Mouse (Mus musculus) liver, embryonic 12.5 days (tissue): Measurements from ENCODE around the gene Nectin4. TPM values are rescaled to one million over a fixed set of nuclear protein-coding genes. Genes with fewer than 3 reads are reported as not detected.

Experiments
- ATAC-seq: fragments of 200-750 bp; cut with Nextera tagmentation; 2 replicates; pipeline ENCODE4 v1.8.0; 2017; ENCODE audit warnings: moderate number of reproducible peaks, mild to moderate bottlenecking, moderate library complexity
- H3K27ac ChIP-seq: fragments of 300-500 bp; sonication (generic); 2 replicates; pipeline ENCODE4 v1.5.1; 2016; ENCODE audit warnings: mild to moderate bottlenecking
- H3K27me3 ChIP-seq: fragments of 300-500 bp; sonication (generic); replicated peaks from 2 replicates; pipeline ENCODE4 v1.6.1; 2016; ENCODE audit warnings: mild to moderate bottlenecking, moderate library complexity
- H3K36me3 ChIP-seq: fragments of 300-500 bp; sonication (generic); 2 replicates; pipeline ENCODE4 v1.6.1; 2016; ENCODE audit warnings: mild to moderate bottlenecking, moderate library complexity
- H3K4me1 ChIP-seq: fragments of 300-500 bp; sonication (generic); 2 replicates; pipeline ENCODE4 v1.6.1; 2016
- H3K4me2 ChIP-seq: fragments of 300-500 bp; sonication (generic); 2 replicates; pipeline ENCODE4 v1.6.1; 2016; ENCODE audit warnings: mild to moderate bottlenecking, moderate library complexity
- H3K4me3 ChIP-seq: fragments of 300-500 bp; sonication (generic); 2 replicates; pipeline ENCODE4 v1.5.1; 2016; ENCODE audit warnings: mild to moderate bottlenecking, moderate library complexity
- H3K9ac ChIP-seq: fragments of 300-500 bp; sonication (generic); 2 replicates; pipeline ENCODE4 v1.6.1; 2016; ENCODE audit warnings: mild to moderate bottlenecking, moderate library complexity
- H3K9me3 ChIP-seq: fragments of 300-500 bp; sonication (generic); replicated peaks from 2 replicates; pipeline ENCODE4 v1.6.1; 2016; ENCODE audit warnings: mild to moderate bottlenecking, moderate library complexity
- WGBS: fragments of 180-500 bp; shearing (Covaris S2); methylation state at CpG from one replicate; pipeline ENCODE4 v1.1.7; 2016; ENCODE audit not compliant: insufficient replicate concordance; 5-methylcytosine and 5-hydroxymethylcytosine counted together
- polyA plus RNA-seq: library from polyadenylated mRNA; unstranded; fragments of >200 nt; fragmentation: Nextera tagmentation; extraction: Ambion mirVana; gene quantifications from 2 replicates; pipeline ENCODE4 v1.2.1, GENCODE M21; 2016

The Nectin4 gene
- polyA plus RNA-seq, 1 experiment from 2014 or later: 0.06 TPM

GRCm38 (mm10) chr1:171419291-171419882 lies 49.5 kb downstream of the Nectin4 start:
- 73% methylated on average over 12 of the region's 12 CpGs for WGBS
- H3K27me3 ChIP-seq: no peaks in the 10 kb centered on the region
- H3K9me3 ChIP-seq: no peaks in the 10 kb centered on the region
- peaks cover 63% of the 10 kb centered on the region for H3K36me3 ChIP-seq
- peaks cover 7% of the 10 kb centered on the region for H3K4me1 ChIP-seq
- no peak overlapping the region for H3K27ac ChIP-seq
- no peak overlapping the region for H3K4me2 ChIP-seq
- no peak for ATAC-seq
- no peak overlapping the region for H3K4me3 ChIP-seq
- no peak overlapping the region for H3K9ac ChIP-seq

GRCm38 (mm10) chr1:171419905-171420304 lies 50.0 kb downstream of the Nectin4 start:
- H3K36me3 ChIP-seq: peaks cover 60% of the 10 kb centered on the region
- no peak overlapping the region for H3K4me3 ChIP-seq
- H3K9me3 ChIP-seq: no peaks in the 10 kb centered on the region
- WGBS: 76% methylated on average over 5 of the region's 5 CpGs
- ATAC-seq: no peak
- no peak overlapping the region for H3K9ac ChIP-seq
- no peak overlapping the region for H3K27ac ChIP-seq
- no peak overlapping the region for H3K4me2 ChIP-seq
- peaks cover 5% of the 10 kb centered on the region; the same call in 1 of the 2 replicates for H3K4me1 ChIP-seq
- no peaks in the 10 kb centered on the region for H3K27me3 ChIP-seq

GRCm38 (mm10) chr1:171422504-171423095 lies 52.7 kb downstream of the Nectin4 start:
- Histone ChIP-seq H3K27me3 (no peaks in the 10 kb centered on the region), H3K36me3 (peaks cover 33% of the 10 kb centered on the region), H3K4me3 (no peak overlapping the region), H3K9ac (no peak overlapping the region), H3K4me1 (peaks cover 6% of the 10 kb centered on the region; the same call in 1 of the 2 replicates), H3K27ac (no peak overlapping the region), H3K9me3 (no peaks in the 10 kb centered on the region), H3K4me2 (no peak overlapping the region)
- 69% methylated on average over 8 of the region's 8 CpGs for WGBS
- no peak for ATAC-seq

- H3K4me1 ChIP-seq: peaks cover 6% of the 10 kb centered on the region; the same call in 1 of the 2 replicates
- peak overlapping the region; percentile 6; the same call in 1 of the 2 replicates for H3K4me2 ChIP-seq
- no peak overlapping the region for H3K4me3 ChIP-seq
- peaks cover 14% of the 10 kb centered on the region for H3K36me3 ChIP-seq
- WGBS: 47% methylated on average over 5 of the region's 5 CpGs
- H3K27me3 ChIP-seq: no peaks in the 10 kb centered on the region
- no peak overlapping the region for H3K9ac ChIP-seq
- ATAC-seq: no peak; the same call in 1 of the 2 replicates
- H3K9me3 ChIP-seq: no peaks in the 10 kb centered on the region
- no peak overlapping the region for H3K27ac ChIP-seq
These were observed 54.7 kb downstream of the Nectin4 start for GRCm38 (mm10) chr1:171424638-171425037.

GRCm38 (mm10) chr1:171425126-171425525 lies 55.2 kb downstream of the Nectin4 start:
- Histone ChIP-seq H3K4me3 (no peak overlapping the region), H3K36me3 (peaks cover 9% of the 10 kb centered on the region), H3K4me2 (peak overlapping the region; percentile 6; the same call in 1 of the 2 replicates), H3K9me3 (no peaks in the 10 kb centered on the region), H3K27me3 (no peaks in the 10 kb centered on the region), H3K9ac (no peak overlapping the region), H3K4me1 (peaks cover 6% of the 10 kb centered on the region; the same call in 1 of the 2 replicates), H3K27ac (no peak overlapping the region)
- ATAC-seq: no peak; the same call in 1 of the 2 replicates
- 55% methylated on average over 4 of the region's 4 CpGs for WGBS

- ATAC-seq: no peak
- Histone ChIP-seq H3K9ac (no peak overlapping the region), H3K4me2 (no peak overlapping the region), H3K36me3 (no peaks in the 10 kb centered on the region), H3K27me3 (peaks cover 18% of the 10 kb centered on the region), H3K4me1 (peaks cover 2% of the 10 kb centered on the region; the same call in 1 of the 2 replicates), H3K27ac (no peak overlapping the region), H3K9me3 (no peaks in the 10 kb centered on the region), H3K4me3 (no peak overlapping the region)
- 59% methylated on average over 5 of the region's 5 CpGs for WGBS
These were observed 62.3 kb downstream of the Nectin4 start for GRCm38 (mm10) chr1:171432158-171432557.

- 49% methylated on average over 7 of the region's 7 CpGs for WGBS
- Histone ChIP-seq H3K9me3 (no peaks in the 10 kb centered on the region), H3K27me3 (peaks cover 50% of the 10 kb centered on the region), H3K4me1 (peaks cover 32% of the 10 kb centered on the region), H3K9ac (no peak overlapping the region), H3K36me3 (no peaks in the 10 kb centered on the region), H3K27ac (no peak overlapping the region), H3K4me3 (no peak overlapping the region), H3K4me2 (no peak overlapping the region)
- no peak for ATAC-seq
These were observed 65.5 kb downstream of the Nectin4 start for GRCm38 (mm10) chr1:171435288-171435814.

- WGBS: 41% methylated on average over 1 of the region's 1 CpGs
- no peak overlapping the region for H3K4me2 ChIP-seq
- no peaks in the 10 kb centered on the region for H3K9me3 ChIP-seq
- H3K4me1 ChIP-seq: peaks cover 39% of the 10 kb centered on the region
- ATAC-seq: no peak
- H3K27ac ChIP-seq: no peak overlapping the region
- no peak overlapping the region for H3K4me3 ChIP-seq
- peaks cover 53% of the 10 kb centered on the region for H3K27me3 ChIP-seq
- no peak overlapping the region for H3K9ac ChIP-seq
- no peaks in the 10 kb centered on the region for H3K36me3 ChIP-seq
These were observed 66.1 kb downstream of the Nectin4 start for GRCm38 (mm10) chr1:171435974-171436373.

GRCm38 (mm10) chr1:171437264-171438013 lies 67.5 kb downstream of the Nectin4 start, which contains the start of gene F11r:
F11r (plus strand) TSS chr1:171437535.
- H3K9me3 ChIP-seq: no peaks in the 10 kb centered on the region
- peak within 1 kb of the TSS; percentile 68 for H3K4me2 ChIP-seq
- no peaks in the 10 kb centered on the region for H3K36me3 ChIP-seq
- H3K27me3 ChIP-seq: peaks cover 55% of the 10 kb centered on the region
- peak within 1 kb of the TSS; percentile 57 for H3K4me3 ChIP-seq
- H3K27ac ChIP-seq: peak within 1 kb of the TSS; percentile 62; the same call in 1 of the 2 replicates
- WGBS: 2% methylated on average over 46 of the region's 46 CpGs
- peak; percentile 78 for ATAC-seq
- peak within 1 kb of the TSS; percentile 59 for H3K9ac ChIP-seq
- H3K4me1 ChIP-seq: peaks cover 53% of the 10 kb centered on the region
